Mouse (Mus musculus): ENCODE data around the gene Plxdc1. TPM values are rescaled to one million over a fixed set of nuclear protein-coding genes. Genes with fewer than 3 reads are reported as not detected.

Gene Plxdc1
- polyA plus RNA-seq, 1 experiment = 0.02 TPM

GRCm38 (mm10) chr11:97974141-97974540 lies 12.1 kb downstream of the Plxdc1 start:
- Histone ChIP-seq H3K4me3 (replicated peaks) (no peak overlapping the region), H3K36me3 (ENCODE audit: control insufficient read depth) (no peaks in the 10 kb centered on the region), H3K27me3 (ENCODE audit: control insufficient read depth) (peaks cover 2% of the 10 kb centered on the region; the same call in 1 of the 2 replicates), H3K9me3 (ENCODE audit: control insufficient read depth, low read length) (no peaks in the 10 kb centered on the region), H3K4me1 (ENCODE audit: control insufficient read depth) (no peaks in the 10 kb centered on the region)
- no peak for TF ChIP-seq GATA1 (IDR thresholded peaks at IDR 0.05; ENCODE audit: low read length)
- no peak for TF ChIP-seq TAL1 (IDR thresholded peaks at IDR 0.05; ENCODE audit: low read length)

- no peak for TF ChIP-seq GATA1 (IDR thresholded peaks at IDR 0.05; ENCODE audit: low read length)
- TF ChIP-seq TAL1 (IDR thresholded peaks at IDR 0.05; ENCODE audit: low read length) = no peak
- H3K4me3 ChIP-seq (replicated peaks) = no peak overlapping the region
- H3K27me3 ChIP-seq (ENCODE audit: control insufficient read depth) = peaks cover 4% of the 10 kb centered on the region
- no peaks in the 10 kb centered on the region for H3K36me3 ChIP-seq (ENCODE audit: control insufficient read depth)
- no peaks in the 10 kb centered on the region for H3K4me1 ChIP-seq (ENCODE audit: control insufficient read depth)
- H3K9me3 ChIP-seq (ENCODE audit: control insufficient read depth, low read length) = no peaks in the 10 kb centered on the region
Measured at GRCm38 (mm10) chr11:97972434-97972833, 13.8 kb downstream of the Plxdc1 start.

- Histone ChIP-seq H3K9me3 (ENCODE audit: control insufficient read depth, low read length) (no peaks in the 10 kb centered on the region), H3K36me3 (ENCODE audit: control insufficient read depth) (no peaks in the 10 kb centered on the region), H3K4me1 (ENCODE audit: control insufficient read depth) (no peaks in the 10 kb centered on the region), H3K27me3 (ENCODE audit: control insufficient read depth) (peaks cover 8% of the 10 kb centered on the region), H3K4me3 (replicated peaks) (no peak overlapping the region)
- TF ChIP-seq TAL1 (IDR thresholded peaks at IDR 0.05; ENCODE audit: low read length) (no peak), GATA1 (IDR thresholded peaks at IDR 0.05; ENCODE audit: low read length) (no peak)
Measured at GRCm38 (mm10) chr11:97971232-97971631, 15.0 kb downstream of the Plxdc1 start.

GRCm38 (mm10) chr11:97970771-97971170 lies 15.5 kb downstream of the Plxdc1 start:
- Histone ChIP-seq H3K4me1 (ENCODE audit: control insufficient read depth) (no peaks in the 10 kb centered on the region), H3K4me3 (replicated peaks) (no peak overlapping the region), H3K36me3 (ENCODE audit: control insufficient read depth) (no peaks in the 10 kb centered on the region), H3K27me3 (ENCODE audit: control insufficient read depth) (peaks cover 8% of the 10 kb centered on the region), H3K9me3 (ENCODE audit: control insufficient read depth, low read length) (no peaks in the 10 kb centered on the region)
- no peak for TF ChIP-seq TAL1 (IDR thresholded peaks at IDR 0.05; ENCODE audit: low read length)
- no peak for TF ChIP-seq GATA1 (IDR thresholded peaks at IDR 0.05; ENCODE audit: low read length)

- H3K27me3 ChIP-seq (ENCODE audit: control insufficient read depth) = peaks cover 8% of the 10 kb centered on the region
- H3K4me3 ChIP-seq (replicated peaks) = no peak overlapping the region
- TF ChIP-seq TAL1 (IDR thresholded peaks at IDR 0.05; ENCODE audit: low read length) (no peak), GATA1 (IDR thresholded peaks at IDR 0.05; ENCODE audit: low read length) (no peak)
- no peaks in the 10 kb centered on the region for H3K9me3 ChIP-seq (ENCODE audit: control insufficient read depth, low read length)
- no peaks in the 10 kb centered on the region for H3K4me1 ChIP-seq (ENCODE audit: control insufficient read depth)
- H3K36me3 ChIP-seq (ENCODE audit: control insufficient read depth) = no peaks in the 10 kb centered on the region
Measured at GRCm38 (mm10) chr11:97968385-97968784, 17.9 kb downstream of the Plxdc1 start.

GRCm38 (mm10) chr11:97967114-97967513 lies 19.1 kb downstream of the Plxdc1 start:
- H3K36me3 ChIP-seq (ENCODE audit: control insufficient read depth) = no peaks in the 10 kb centered on the region
- H3K4me1 ChIP-seq (ENCODE audit: control insufficient read depth) = no peaks in the 10 kb centered on the region
- no peak for TF ChIP-seq GATA1 (IDR thresholded peaks at IDR 0.05; ENCODE audit: low read length)
- no peak for TF ChIP-seq TAL1 (IDR thresholded peaks at IDR 0.05; ENCODE audit: low read length)

GRCm38 (mm10) chr11:97960907-97961306 lies 25.3 kb downstream of the Plxdc1 start:
- Histone ChIP-seq H3K36me3 (ENCODE audit: control insufficient read depth) (no peaks in the 10 kb centered on the region), H3K27me3 (ENCODE audit: control insufficient read depth) (no peaks in the 10 kb centered on the region), H3K9me3 (ENCODE audit: control insufficient read depth, low read length) (no peaks in the 10 kb centered on the region), H3K4me3 (replicated peaks) (no peak overlapping the region), H3K4me1 (ENCODE audit: control insufficient read depth) (no peaks in the 10 kb centered on the region; the same call in 1 of the 2 replicates)
- TF ChIP-seq GATA1 (IDR thresholded peaks at IDR 0.05; ENCODE audit: low read length) = no peak
- TF ChIP-seq TAL1 (IDR thresholded peaks at IDR 0.05; ENCODE audit: low read length) = no peak

More at GRCm38 (mm10) chr11:97967114-97967513, 19.1 kb downstream of the Plxdc1 start:
- Histone ChIP-seq H3K9me3 (ENCODE audit: control insufficient read depth, low read length) (no peaks in the 10 kb centered on the region), H3K27me3 (ENCODE audit: control insufficient read depth) (peaks cover 8% of the 10 kb centered on the region), H3K4me3 (replicated peaks) (no peak overlapping the region)

GRCm38 (mm10) chr11:97959300-97959680 lies 27.0 kb downstream of the Plxdc1 start:
- Histone ChIP-seq H3K4me3 (replicated peaks) (no peak overlapping the region), H3K4me1 (ENCODE audit: control insufficient read depth) (peaks cover 6% of the 10 kb centered on the region; the same call in 1 of the 2 replicates), H3K9me3 (ENCODE audit: control insufficient read depth, low read length) (no peaks in the 10 kb centered on the region), H3K36me3 (ENCODE audit: control insufficient read depth) (no peaks in the 10 kb centered on the region), H3K27me3 (ENCODE audit: control insufficient read depth) (no peaks in the 10 kb centered on the region)
- TF ChIP-seq GATA1 (IDR thresholded peaks at IDR 0.05; ENCODE audit: low read length) = no peak
- no peak for TF ChIP-seq TAL1 (IDR thresholded peaks at IDR 0.05; ENCODE audit: low read length)

GRCm38 (mm10) chr11:97958641-97959299 lies 27.5 kb downstream of the Plxdc1 start:
- Histone ChIP-seq H3K4me1 (ENCODE audit: control insufficient read depth) (peaks cover 7% of the 10 kb centered on the region; the same call in 1 of the 2 replicates), H3K36me3 (ENCODE audit: control insufficient read depth) (no peaks in the 10 kb centered on the region), H3K4me3 (replicated peaks) (no peak overlapping the region), H3K9me3 (ENCODE audit: control insufficient read depth, low read length) (no peaks in the 10 kb centered on the region), H3K27me3 (ENCODE audit: control insufficient read depth) (no peaks in the 10 kb centered on the region)
- TF ChIP-seq TAL1 (IDR thresholded peaks at IDR 0.05; ENCODE audit: low read length) (no peak), GATA1 (IDR thresholded peaks at IDR 0.05; ENCODE audit: low read length) (no peak)

Measured in erythroblast, embryonic 14.5 days (primary cell).